Mouse (Mus musculus): ENCODE data around the gene Fam204a.

The Fam204a gene

GRCm38 (mm10) chr19:60160611-60161274, 65.8 kb downstream of the Fam204a start:
- DNase-seq (ENCODE audit: low read depth, low spot score), result peak; percentile 92

GRCm38 (mm10) chr19:60159827-60160226, 66.7 kb downstream of the Fam204a start:
- DNase-seq (ENCODE audit: low read depth, low spot score), result no peak

- DNase-seq (ENCODE audit: low read depth, low spot score), result no peak
These were observed 71.2 kb downstream of the Fam204a start for GRCm38 (mm10) chr19:60155266-60155665.

DNA sequence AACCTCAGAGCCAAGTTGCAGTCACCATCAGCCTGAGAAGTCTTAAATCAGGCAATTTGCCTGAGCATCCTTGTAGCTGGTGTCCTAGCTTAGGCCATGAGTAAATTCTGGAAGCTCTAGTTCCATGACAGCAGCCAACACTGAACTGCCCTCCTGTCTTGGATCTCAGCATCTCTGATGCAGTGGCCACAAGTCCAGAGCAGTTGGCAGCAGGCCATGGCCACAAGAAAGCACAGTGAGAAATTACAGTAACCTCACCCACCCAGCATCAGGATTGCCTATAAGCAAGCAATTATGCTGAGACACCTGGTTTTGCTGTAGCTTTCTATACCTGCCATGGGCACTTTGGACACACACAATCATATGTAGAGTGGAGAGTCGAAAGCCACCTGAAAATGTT, 73.4 kb downstream of the Fam204a start:
- DNase-seq (ENCODE audit: low read depth, low spot score), result no peak

DNA sequence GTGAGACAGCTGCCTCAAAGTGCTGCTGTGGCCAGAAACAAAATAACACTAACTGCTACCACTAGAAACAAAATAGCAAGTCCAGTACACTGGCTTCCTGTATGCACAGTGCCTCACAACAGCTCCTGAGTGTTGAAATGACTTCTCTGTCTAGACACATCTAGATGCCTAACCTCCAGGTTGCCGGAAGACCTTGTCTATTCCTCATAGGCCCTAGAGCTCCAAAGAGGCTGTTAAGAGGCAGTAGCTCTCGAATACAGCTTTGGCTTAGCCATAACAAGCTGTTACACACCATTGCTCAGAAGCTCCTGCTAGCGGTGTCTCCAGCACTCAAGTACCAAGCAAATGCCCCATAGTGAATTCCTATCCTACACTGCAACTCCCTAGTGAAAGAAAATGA, 76.4 kb downstream of the Fam204a start:
- DNase-seq (ENCODE audit: low read depth, low spot score), result no peak

DNA sequence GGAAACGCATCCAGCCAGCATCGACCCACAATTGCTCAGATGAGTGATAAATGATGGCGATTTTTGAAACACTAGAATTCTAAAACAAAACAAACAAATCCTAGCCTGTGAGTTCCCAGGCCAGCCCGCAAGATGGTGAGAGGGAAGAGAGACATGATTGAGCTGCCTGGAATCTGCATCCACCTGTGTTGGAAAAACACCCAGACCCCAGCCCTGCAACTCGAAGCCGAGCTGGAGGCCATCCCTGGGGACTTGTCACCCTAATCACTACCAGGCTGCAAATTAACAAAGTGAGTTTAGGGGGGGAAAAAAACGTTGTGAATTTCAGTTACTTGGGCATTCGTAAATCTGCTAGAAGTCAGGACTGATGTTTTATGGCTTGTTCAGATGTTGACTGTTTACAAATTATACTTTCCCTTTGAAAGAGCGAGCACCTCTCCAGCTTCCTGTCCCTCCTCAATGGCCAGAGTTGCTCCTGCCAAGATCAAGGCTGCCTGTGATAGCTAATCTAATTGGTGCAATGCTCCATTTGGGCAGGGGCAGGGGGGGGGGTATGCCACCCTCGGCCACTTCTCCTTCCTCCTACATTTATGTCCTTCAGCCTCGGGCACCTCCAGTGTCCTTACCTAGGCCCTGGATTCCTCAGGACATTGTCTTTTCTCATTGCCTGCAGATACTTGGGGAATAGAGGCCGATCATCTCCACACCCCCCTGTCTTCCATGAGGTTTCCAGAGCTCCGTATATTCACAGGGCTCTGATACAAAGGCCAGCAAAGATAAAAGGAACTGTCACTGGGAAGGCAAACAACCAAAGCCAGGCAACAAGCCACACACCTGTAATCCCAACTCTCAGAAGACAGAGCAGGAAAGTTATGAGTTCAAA, 77.2 kb downstream of the Fam204a start:
- DNase-seq (ENCODE audit: low read depth, low spot score), result no peak
